Mouse (Mus musculus): ENCODE results near the gene Prkar1b. TPM values are rescaled to one million over a fixed set of nuclear protein-coding genes. Genes with fewer than 3 reads are reported as not detected.

Prkar1b gene
- 100 to 1,000 TPM; 375 to 428 TPM for total RNA-seq (2021)

- peak; percentile 83 to 90 for DNase-seq (ENCODE audit: extremely low spot score in 1 of 2, low spot score in 1 of 2)
Observed at GRCm38 (mm10) chr5:139149681-139150602, at the start of gene Prkar1b, which contains the start of gene Dnaaf5. TSS of gene Prkar1b (minus strand) at chr5:139150001. TSS of gene Dnaaf5 (plus strand) at chr5:139150223.

- DNase-seq (ENCODE audit: extremely low spot score in 1 of 2, low spot score in 1 of 2), result no peak
Observed at GRCm38 (mm10) chr5:139199636-139199994, 49.8 kb upstream of the Prkar1b start.

GRCm38 (mm10) chr5:139198779-139199178, 49.0 kb upstream of the Prkar1b start:
- DNase-seq (ENCODE audit: extremely low spot score in 1 of 2, low spot score in 1 of 2), result no peak

GRCm38 (mm10) chr5:139190958-139191357, 41.2 kb upstream of the Prkar1b start:
- DNase-seq (ENCODE audit: extremely low spot score in 1 of 2, low spot score in 1 of 2), result no peak

- no peak for DNase-seq (ENCODE audit: extremely low spot score in 1 of 2, low spot score in 1 of 2)
Observed at GRCm38 (mm10) chr5:139189726-139190125, 39.9 kb upstream of the Prkar1b start.

- DNase-seq (ENCODE audit: extremely low spot score in 1 of 2, low spot score in 1 of 2), result no peak
Observed at GRCm38 (mm10) chr5:139184897-139185296, 35.1 kb upstream of the Prkar1b start.

- DNase-seq (ENCODE audit: extremely low spot score in 1 of 2, low spot score in 1 of 2), result no peak
Observed at GRCm38 (mm10) chr5:139183601-139184000, 33.8 kb upstream of the Prkar1b start.

GRCm38 (mm10) chr5:139183131-139183530, 33.3 kb upstream of the Prkar1b start:
- no peak for DNase-seq (ENCODE audit: extremely low spot score in 1 of 2, low spot score in 1 of 2)

- DNase-seq (ENCODE audit: extremely low spot score in 1 of 2, low spot score in 1 of 2), result peak; percentile 56 to 90
Observed at GRCm38 (mm10) chr5:139178895-139179631, 29.3 kb upstream of the Prkar1b start.

- no peak for DNase-seq (ENCODE audit: extremely low spot score in 1 of 2, low spot score in 1 of 2)
Observed at GRCm38 (mm10) chr5:139174556-139175547, 25.1 kb upstream of the Prkar1b start.

- no peak for DNase-seq (ENCODE audit: extremely low spot score in 1 of 2, low spot score in 1 of 2)
Observed at GRCm38 (mm10) chr5:139174141-139174540, 24.3 kb upstream of the Prkar1b start.

GRCm38 (mm10) chr5:139171929-139172328, 22.1 kb upstream of the Prkar1b start:
- no peak for DNase-seq (ENCODE audit: extremely low spot score in 1 of 2, low spot score in 1 of 2)

- DNase-seq (ENCODE audit: extremely low spot score in 1 of 2, low spot score in 1 of 2), result no peak
Observed at GRCm38 (mm10) chr5:139167548-139167947, 17.7 kb upstream of the Prkar1b start.

GRCm38 (mm10) chr5:139166781-139167361, 17.1 kb upstream of the Prkar1b start:
- DNase-seq (ENCODE audit: extremely low spot score in 1 of 2, low spot score in 1 of 2), result no peak

- DNase-seq (ENCODE audit: extremely low spot score in 1 of 2, low spot score in 1 of 2), result no peak
Observed at GRCm38 (mm10) chr5:139161632-139162031, 11.8 kb upstream of the Prkar1b start.

- DNase-seq (ENCODE audit: extremely low spot score in 1 of 2, low spot score in 1 of 2), result no peak
Observed at GRCm38 (mm10) chr5:139160899-139161298, 11.1 kb upstream of the Prkar1b start.

GRCm38 (mm10) chr5:139150603-139151031, 816 bp upstream of the Prkar1b start:
- no peak for DNase-seq (ENCODE audit: extremely low spot score in 1 of 2, low spot score in 1 of 2)

GRCm38 (mm10) chr5:139149006-139149672, 662 bp downstream of the Prkar1b start:
- no peak for DNase-seq (ENCODE audit: extremely low spot score in 1 of 2, low spot score in 1 of 2)

All from layer of hippocampus, postnatal 25 days (tissue).